Mouse (Mus musculus) MEL (cell line): ENCODE measurements around the gene Dusp10.

Experiments used
- CHD2 ChIP-seq: IDR thresholded peaks from 2 replicates; pipeline ENCODE4 v1.6.1; 2011; ENCODE audit warnings: low read length, improper control_type of control experiment
- CTCF ChIP-seq, 3 experiments: IDR thresholded peaks in 2 of 3; conservative IDR thresholded peaks in 1 of 3; 2 replicates each; pipeline ENCODE4 v1.5.1; 2011 to 2012; ENCODE audit warnings: low read length in 3 of 3, low read depth in 2 of 3, mild to moderate bottlenecking in 2 of 3, improper control_type of control experiment in 1 of 3, inconsistent platforms in 1 of 3, mixed read lengths in 1 of 3, moderate library complexity in 1 of 3; ENCODE audit not compliant: control insufficient read depth in 1 of 3, insufficient read depth in 1 of 3, poor library complexity in 1 of 3, severe bottlenecking in 1 of 3
- EP300 ChIP-seq, 2 experiments: IDR thresholded peaks; 2 replicates each; pipeline ENCODE4 v1.6.1; 2011; ENCODE audit warnings: improper control_type of control experiment in 2 of 2, low read length in 2 of 2, low read depth in 1 of 2, mild to moderate bottlenecking in 1 of 2
- GABPA ChIP-seq: IDR thresholded peaks from 2 replicates; pipeline ENCODE4 v1.6.1; 2012; ENCODE audit warnings: low read depth, mild to moderate bottlenecking, inconsistent platforms, low read length, improper control_type of control experiment, moderate library complexity
- GATA1 ChIP-seq: IDR thresholded peaks from 2 replicates; pipeline ENCODE4 v1.6.1; 2011; ENCODE audit warnings: low read depth, low read length, improper control_type of control experiment
- MEF2A ChIP-seq: IDR thresholded peaks from 2 replicates; pipeline ENCODE4 v1.6.1; 2014; ENCODE audit warnings: low read depth, mild to moderate bottlenecking, inconsistent platforms, low read length, improper control_type of control experiment; ENCODE audit not compliant: poor library complexity, insufficient replicate concordance, severe bottlenecking; ENCODE audit errors: extremely low read depth
- NRF1 ChIP-seq: IDR thresholded peaks from 2 replicates; pipeline ENCODE4 v1.6.1; 2014; ENCODE audit warnings: low read depth, mild to moderate bottlenecking, inconsistent platforms, low read length, improper control_type of control experiment, moderate library complexity; ENCODE audit not compliant: poor library complexity, insufficient read depth, severe bottlenecking
- POLR2A ChIP-seq, 2 experiments: IDR thresholded peaks; 2 replicates each; pipeline ENCODE4 v1.6.1; 2011 to 2012; ENCODE audit warnings: low read length in 2 of 2, mild to moderate bottlenecking in 2 of 2, control low read depth in 1 of 2, improper control_type of control experiment in 1 of 2, low read depth in 1 of 2, moderate library complexity in 1 of 2; ENCODE audit not compliant: control insufficient read depth in 1 of 2, insufficient read depth in 1 of 2, poor library complexity in 1 of 2
- TBP ChIP-seq: IDR thresholded peaks from 2 replicates; pipeline ENCODE4 v1.8.0; 2011; ENCODE audit warnings: low read depth, low read length, improper control_type of control experiment
- UBTF ChIP-seq: IDR thresholded peaks from 2 replicates; pipeline ENCODE4 v1.6.1; 2012; ENCODE audit warnings: low read depth, mild to moderate bottlenecking, inconsistent platforms, low read length, improper control_type of control experiment, moderate library complexity, borderline replicate concordance; ENCODE audit not compliant: insufficient read depth
- USF2 ChIP-seq, 2 experiments: IDR thresholded peaks; 2 replicates each; pipeline ENCODE4 v1.6.1; 2011 to 2012; ENCODE audit warnings: improper control_type of control experiment in 2 of 2, low read length in 2 of 2, borderline replicate concordance in 1 of 2, inconsistent platforms in 1 of 2, low read depth in 1 of 2, mild to moderate bottlenecking in 1 of 2; ENCODE audit not compliant: insufficient read depth in 1 of 2
- ZMIZ1 ChIP-seq: IDR thresholded peaks from 2 replicates; pipeline ENCODE4 v1.6.1; 2012; ENCODE audit warnings: low read depth, mild to moderate bottlenecking, inconsistent platforms, low read length, improper control_type of control experiment, moderate library complexity

GRCm38 (mm10) chr1:184083166-184083565 is 70.1 kb downstream of the Dusp10 start:
- TF ChIP-seq MEF2A: no peak
- TF ChIP-seq CTCF (IDR thresholded peaks at IDR 0.05 in 2 of 3, conservative IDR thresholded peaks at IDR 0.05 in 1 of 3; ENCODE audit: control insufficient read depth in 1 of 3, insufficient read depth in 1 of 3, low read depth in 2 of 3, low read length in 3 of 3, poor library complexity in 1 of 3, severe bottlenecking in 1 of 3): no peak
- no peak for TF ChIP-seq TBP
- TF ChIP-seq POLR2A (IDR thresholded peaks at IDR 0.05; ENCODE audit: control insufficient read depth in 1 of 2, insufficient read depth in 1 of 2, low read depth in 1 of 2, low read length in 2 of 2, poor library complexity in 1 of 2): no peak
- no peak for TF ChIP-seq USF2 (IDR thresholded peaks at IDR 0.05; ENCODE audit: borderline replicate concordance in 1 of 2, insufficient read depth in 1 of 2, low read depth in 1 of 2, low read length in 2 of 2)
- no peak for TF ChIP-seq GATA1
- no peak for TF ChIP-seq ZMIZ1
- no peak for TF ChIP-seq EP300 (IDR thresholded peaks at IDR 0.05; ENCODE audit: low read depth in 1 of 2, low read length in 2 of 2)
- TF ChIP-seq GABPA: no peak
- TF ChIP-seq CHD2: no peak
- no peak for TF ChIP-seq UBTF
- TF ChIP-seq NRF1: no peak
